Mouse (Mus musculus) erythroblast, embryonic 14.5 days (primary cell): ENCODE results near the gene Pcdh19.

Experiments used
- GATA1 ChIP-seq: IDR thresholded peaks from 2 replicates; pipeline ENCODE4 v1.6.1; 2012; ENCODE audit warnings: low read length, inconsistent platforms, mixed read lengths
- TAL1 ChIP-seq: IDR thresholded peaks from 3 replicates; pipeline ENCODE4 v1.6.1; 2012; ENCODE audit warnings: low read length, inconsistent platforms, mixed read lengths

- TF ChIP-seq TAL1 (no peak), GATA1 (no peak)
These were observed 49.3 kb downstream of the Pcdh19 start for GRCm38 (mm10) chrX:133639445-133639844.
